Mouse (Mus musculus): ENCODE measurements at regions not wholly inside any gene's neighbourhood (a gene's known extent, or its start where the extent isn't known, plus 50 kb on each side); places are given as distances from the start of the nearest gene placed in this dataset.

GRCm38 (mm10) chr12:7636417-7637175, 340.9 kb upstream of the Apob start:
- Histone ChIP-seq H3K27ac (ENCODE audit: low read length) (no peak overlapping the region), H3K4me2 (ENCODE audit: low read depth, low read length) (no peak overlapping the region), H3K36me3 (ENCODE audit: control insufficient read depth, insufficient read depth, low read length) (no peaks in the 10 kb centered on the region), H3K9me3 (ENCODE audit: control insufficient read depth, low read length) (no peaks in the 10 kb centered on the region), H3K9ac (ENCODE audit: low read depth, low read length) (no peak overlapping the region), H3K4me3 (ENCODE audit: low read length) (no peak overlapping the region), H3K27me3 (replicated peaks; ENCODE audit: control insufficient read depth, insufficient read depth, low read length) (no peaks in the 10 kb centered on the region), H3K4me1 (ENCODE audit: control insufficient read depth, insufficient read depth, low read length) (0 out of 2 replicates have a peak, but pooled peaks cover 3% of the 10 kb centered on the region)
- 45% methylated on average over 4 of the region's 4 CpGs for WGBS
- peak; percentile 98 for ATAC-seq

DNA sequence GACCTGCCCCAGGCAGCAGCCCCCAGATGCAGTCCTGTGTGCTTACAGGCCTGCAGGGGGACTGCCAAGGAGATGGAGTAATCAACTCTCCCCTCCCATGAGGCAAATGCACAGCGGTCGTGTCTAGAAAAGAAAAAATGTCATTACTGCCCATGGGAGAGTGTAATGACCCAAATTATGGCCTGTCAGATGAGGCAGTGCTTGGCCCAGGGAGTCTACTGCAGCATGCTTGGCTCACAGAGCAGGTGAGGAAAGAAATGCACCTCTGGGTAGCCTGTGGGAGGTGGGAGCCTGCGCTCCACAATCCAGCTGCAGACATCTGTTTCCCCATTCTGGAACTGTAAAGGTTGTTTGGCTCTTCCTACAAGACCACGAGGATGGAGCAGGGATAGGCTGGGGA, 339.8 kb upstream of the Apob start:
- no peaks in the 10 kb centered on the region for H3K9me3 ChIP-seq (ENCODE audit: control insufficient read depth, low read length)
- no peak overlapping the region for H3K4me2 ChIP-seq (ENCODE audit: low read depth, low read length)
- no peak overlapping the region for H3K4me3 ChIP-seq (ENCODE audit: low read length)
- no peaks in the 10 kb centered on the region for H3K27me3 ChIP-seq (replicated peaks; ENCODE audit: control insufficient read depth, insufficient read depth, low read length)
- H3K36me3 ChIP-seq (ENCODE audit: control insufficient read depth, insufficient read depth, low read length): no peaks in the 10 kb centered on the region
- H3K9ac ChIP-seq (ENCODE audit: low read depth, low read length): no peak overlapping the region
- no peak overlapping the region for H3K27ac ChIP-seq (ENCODE audit: low read length)
- no peak for ATAC-seq
- 0 out of 2 replicates have a peak, but pooled peaks cover 3% of the 10 kb centered on the region for H3K4me1 ChIP-seq (ENCODE audit: control insufficient read depth, insufficient read depth, low read length)
- WGBS: 65% methylated on average over 4 of the region's 4 CpGs

GRCm38 (mm10) chr12:7650851-7651250, 326.6 kb upstream of the Apob start:
- Histone ChIP-seq H3K4me2 (ENCODE audit: low read depth, low read length) (no peak overlapping the region), H3K9ac (ENCODE audit: low read depth, low read length) (no peak overlapping the region), H3K4me1 (ENCODE audit: control insufficient read depth, insufficient read depth, low read length) (no peaks in the 10 kb centered on the region), H3K36me3 (ENCODE audit: control insufficient read depth, insufficient read depth, low read length) (no peaks in the 10 kb centered on the region), H3K27ac (ENCODE audit: low read length) (no peak overlapping the region), H3K27me3 (replicated peaks; ENCODE audit: control insufficient read depth, insufficient read depth, low read length) (no peaks in the 10 kb centered on the region), H3K4me3 (ENCODE audit: low read length) (no peak overlapping the region), H3K9me3 (ENCODE audit: control insufficient read depth, low read length) (no peaks in the 10 kb centered on the region)
- WGBS: 91% methylated on average over 3 of the region's 3 CpGs
- ATAC-seq: no peak

- ATAC-seq: no peak
- H3K4me3 ChIP-seq (ENCODE audit: low read length): no peak overlapping the region
- H3K36me3 ChIP-seq (ENCODE audit: control insufficient read depth, insufficient read depth, low read length): no peaks in the 10 kb centered on the region
- H3K27me3 ChIP-seq (replicated peaks; ENCODE audit: control insufficient read depth, insufficient read depth, low read length): no peaks in the 10 kb centered on the region
- no peak overlapping the region for H3K4me2 ChIP-seq (ENCODE audit: low read depth, low read length)
- WGBS: 48% methylated on average over 3 of the region's 3 CpGs
- no peaks in the 10 kb centered on the region for H3K4me1 ChIP-seq (ENCODE audit: control insufficient read depth, insufficient read depth, low read length)
- H3K9me3 ChIP-seq (ENCODE audit: control insufficient read depth, low read length): no peaks in the 10 kb centered on the region
- H3K27ac ChIP-seq (ENCODE audit: low read length): no peak overlapping the region
- H3K9ac ChIP-seq (ENCODE audit: low read depth, low read length): no peak overlapping the region
Measured at GRCm38 (mm10) chr12:7662027-7662426, 315.4 kb upstream of the Apob start.

DNA sequence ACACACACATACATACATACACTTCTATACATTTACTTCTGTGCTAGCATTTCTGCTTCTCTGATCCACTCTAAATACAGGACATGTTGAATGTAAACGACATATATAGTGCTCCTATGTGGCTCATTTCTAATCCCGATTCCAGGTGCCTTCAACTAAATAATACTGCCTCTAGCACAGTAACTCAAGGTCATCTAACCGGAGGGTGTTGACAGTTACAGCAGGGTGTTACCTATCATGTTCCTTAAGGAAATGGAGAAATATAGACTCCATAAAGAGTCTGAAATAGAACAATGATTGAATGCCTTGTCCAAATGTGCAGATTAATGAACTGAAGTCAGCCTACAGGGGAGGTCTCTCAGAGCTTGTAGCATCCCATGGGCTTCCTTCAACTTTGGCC, 307.3 kb upstream of the Apob start:
- H3K4me2 ChIP-seq (ENCODE audit: low read depth, low read length): no peak overlapping the region

GRCm38 (mm10) chr12:7670561-7670960, 306.9 kb upstream of the Apob start:
- no peaks in the 10 kb centered on the region for H3K4me1 ChIP-seq (ENCODE audit: control insufficient read depth, insufficient read depth, low read length)
- WGBS: 40% methylated on average over 1 of the region's 1 CpGs
- no peaks in the 10 kb centered on the region for H3K9me3 ChIP-seq (ENCODE audit: control insufficient read depth, low read length)
- no peaks in the 10 kb centered on the region for H3K27me3 ChIP-seq (replicated peaks; ENCODE audit: control insufficient read depth, insufficient read depth, low read length)
- H3K4me3 ChIP-seq (ENCODE audit: low read length): no peak overlapping the region
- H3K27ac ChIP-seq (ENCODE audit: low read length): no peak overlapping the region
- no peak overlapping the region for H3K9ac ChIP-seq (ENCODE audit: low read depth, low read length)
- no peak overlapping the region for H3K4me2 ChIP-seq (ENCODE audit: low read depth, low read length)
- no peaks in the 10 kb centered on the region for H3K36me3 ChIP-seq (ENCODE audit: control insufficient read depth, insufficient read depth, low read length)
- ATAC-seq: no peak

More for the DNA sequence above, 307.3 kb upstream of the Apob start:
- Histone ChIP-seq H3K4me3 (ENCODE audit: low read length) (no peak overlapping the region), H3K27ac (ENCODE audit: low read length) (no peak overlapping the region), H3K9me3 (ENCODE audit: control insufficient read depth, low read length) (no peaks in the 10 kb centered on the region), H3K36me3 (ENCODE audit: control insufficient read depth, insufficient read depth, low read length) (no peaks in the 10 kb centered on the region), H3K4me1 (ENCODE audit: control insufficient read depth, insufficient read depth, low read length) (no peaks in the 10 kb centered on the region), H3K27me3 (replicated peaks; ENCODE audit: control insufficient read depth, insufficient read depth, low read length) (no peaks in the 10 kb centered on the region), H3K9ac (ENCODE audit: low read depth, low read length) (no peak overlapping the region)
- 71% methylated on average over 3 of the region's 3 CpGs for WGBS
- ATAC-seq: no peak

DNA sequence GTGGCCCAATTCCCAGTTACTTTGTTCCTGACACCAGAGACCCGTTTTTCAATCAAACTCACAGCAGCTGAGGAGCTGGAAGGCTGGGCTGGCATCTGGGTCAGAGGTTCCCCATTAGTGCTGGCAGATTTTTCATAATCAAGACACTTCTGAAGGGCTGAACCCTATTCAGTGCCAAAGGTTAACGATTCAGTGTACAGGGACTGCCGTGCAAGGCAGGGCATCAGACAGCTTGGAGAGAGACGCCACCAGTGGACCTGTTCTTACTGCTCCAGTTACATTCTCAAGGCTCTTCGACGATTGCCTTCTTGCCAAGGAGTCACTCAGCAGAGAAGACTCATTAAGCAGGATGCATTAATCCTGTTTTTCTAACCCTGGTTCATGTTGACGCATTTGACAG, 285.5 kb upstream of the Apob start:
- no peaks in the 10 kb centered on the region for H3K9me3 ChIP-seq (ENCODE audit: control insufficient read depth, low read length)
- no peak overlapping the region for H3K9ac ChIP-seq (ENCODE audit: low read depth, low read length)
- no peak overlapping the region for H3K4me3 ChIP-seq (ENCODE audit: low read length)
- no peaks in the 10 kb centered on the region for H3K36me3 ChIP-seq (ENCODE audit: control insufficient read depth, insufficient read depth, low read length)
- no peak overlapping the region for H3K27ac ChIP-seq (ENCODE audit: low read length)
- H3K27me3 ChIP-seq (replicated peaks; ENCODE audit: control insufficient read depth, insufficient read depth, low read length): no peaks in the 10 kb centered on the region
- no peak overlapping the region for H3K4me2 ChIP-seq (ENCODE audit: low read depth, low read length)
- no peaks in the 10 kb centered on the region for H3K4me1 ChIP-seq (ENCODE audit: control insufficient read depth, insufficient read depth, low read length)
- no peak for ATAC-seq
- 69% methylated on average over 7 of the region's 7 CpGs for WGBS

DNA sequence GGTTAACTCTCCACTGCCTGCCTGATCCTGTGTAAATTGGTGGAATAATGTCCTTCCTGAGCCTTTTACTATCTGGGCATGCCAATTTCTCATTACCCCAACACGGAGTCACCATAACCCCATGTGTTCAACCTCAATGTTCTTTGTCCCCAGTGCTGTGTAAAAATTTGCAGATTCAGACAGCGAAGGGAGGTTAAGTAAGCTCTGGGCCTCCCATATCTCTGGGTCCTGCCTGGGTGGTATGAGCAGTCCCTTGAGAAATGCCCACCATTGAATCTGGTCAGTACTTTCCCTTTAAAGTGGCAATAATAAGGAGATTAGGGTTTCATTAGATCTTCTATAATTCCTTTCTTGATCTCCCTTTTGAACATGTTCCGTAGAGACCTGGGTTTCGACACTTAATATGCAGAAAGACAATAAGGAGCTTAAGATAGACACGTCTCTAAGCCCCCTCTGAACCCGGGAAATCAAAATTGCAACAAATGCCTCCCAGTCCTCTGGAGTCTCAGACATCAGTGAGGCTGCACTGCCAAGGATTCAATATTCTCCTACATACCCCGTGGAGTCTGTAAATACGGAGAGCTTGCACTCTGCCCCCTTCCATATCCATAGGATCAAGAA, 279.0 kb upstream of the Apob start:
- H3K4me3 ChIP-seq (ENCODE audit: low read length): no peak overlapping the region
- 79% methylated on average over 8 of the region's 8 CpGs for WGBS
- no peaks in the 10 kb centered on the region for H3K9me3 ChIP-seq (ENCODE audit: control insufficient read depth, low read length)
- H3K9ac ChIP-seq (ENCODE audit: low read depth, low read length): no peak overlapping the region
- ATAC-seq: no peak
- H3K4me1 ChIP-seq (ENCODE audit: control insufficient read depth, insufficient read depth, low read length): no peaks in the 10 kb centered on the region
- H3K4me2 ChIP-seq (ENCODE audit: low read depth, low read length): no peak overlapping the region
- no peaks in the 10 kb centered on the region for H3K36me3 ChIP-seq (ENCODE audit: control insufficient read depth, insufficient read depth, low read length)
- no peak overlapping the region for H3K27ac ChIP-seq (ENCODE audit: low read length)
- H3K27me3 ChIP-seq (replicated peaks; ENCODE audit: control insufficient read depth, insufficient read depth, low read length): no peaks in the 10 kb centered on the region

DNA sequence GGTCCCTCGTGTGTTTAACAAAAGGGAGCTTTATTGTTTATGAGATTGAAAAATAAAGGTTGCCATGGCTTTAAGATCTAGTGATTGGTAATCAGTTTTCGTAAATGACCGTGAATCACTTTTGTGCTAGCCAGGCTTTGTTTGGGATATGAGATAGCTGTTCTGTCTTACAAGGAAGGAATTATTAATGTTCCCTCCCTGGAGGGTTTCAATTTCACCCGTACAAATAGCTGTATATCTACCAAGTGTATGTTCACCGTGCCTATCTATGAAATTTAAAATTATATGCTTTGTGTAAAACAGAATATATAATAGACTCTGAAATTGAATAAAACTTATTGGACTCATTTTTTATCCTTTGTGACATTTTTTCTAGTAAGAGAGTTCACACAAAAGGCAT, 268.3 kb upstream of the Apob start:
- no peaks in the 10 kb centered on the region for H3K27me3 ChIP-seq (replicated peaks; ENCODE audit: control insufficient read depth, insufficient read depth, low read length)
- H3K36me3 ChIP-seq (ENCODE audit: control insufficient read depth, insufficient read depth, low read length): no peaks in the 10 kb centered on the region
- WGBS: 53% methylated on average over 5 of the region's 5 CpGs
- no peak overlapping the region for H3K9ac ChIP-seq (ENCODE audit: low read depth, low read length)
- H3K27ac ChIP-seq (ENCODE audit: low read length): no peak overlapping the region
- no peak overlapping the region for H3K4me2 ChIP-seq (ENCODE audit: low read depth, low read length)
- H3K9me3 ChIP-seq (ENCODE audit: control insufficient read depth, low read length): no peaks in the 10 kb centered on the region
- no peak overlapping the region for H3K4me3 ChIP-seq (ENCODE audit: low read length)
- H3K4me1 ChIP-seq (ENCODE audit: control insufficient read depth, insufficient read depth, low read length): no peaks in the 10 kb centered on the region
- no peak for ATAC-seq
